Mouse (Mus musculus) liver, embryonic 14.5 days (tissue): Measurements from ENCODE around the gene Add3. TPM values are rescaled to one million over a fixed set of nuclear protein-coding genes. Genes with fewer than 3 reads are reported as not detected.
A peak's percentile ranks its signal among the peaks of the same experiment; 100 is the strongest.

Experiments
- ATAC-seq: fragments of 200-750 bp; cut with Nextera tagmentation; 2 replicates; pipeline ENCODE4 v1.8.0; 2017; ENCODE audit warnings: moderate number of reproducible peaks, mild to moderate bottlenecking, moderate library complexity; ENCODE audit not compliant: insufficient read depth
- DNase-seq, 3 experiments: peaks; one replicate each; pipeline ENCODE4 v3.0.0-alpha.2; 2012 to 2013; ENCODE audit warnings: low read depth in 3 of 3, low spot score in 3 of 3
- H3K27ac ChIP-seq: fragments of 300-500 bp; sonication (generic); 2 replicates; pipeline ENCODE4 v1.5.1; 2014; ENCODE audit warnings: moderate library complexity, mild to moderate bottlenecking, control low read depth, inconsistent platforms
- H3K27me3 ChIP-seq: fragments of 300-500 bp; sonication (generic); 2 replicates; pipeline ENCODE4 v1.6.1; 2014; ENCODE audit warnings: mild to moderate bottlenecking, low read length, moderate library complexity; ENCODE audit not compliant: control insufficient read depth, insufficient read depth
- H3K36me3 ChIP-seq: fragments of 300-500 bp; sonication (generic); replicated peaks from 2 replicates; pipeline ENCODE4 v1.6.1; 2014; ENCODE audit warnings: low read depth; ENCODE audit not compliant: control insufficient read depth, insufficient read depth
- H3K4me1 ChIP-seq, 2 experiments: fragments of 200-500 bp in 1 of 2; fragments of 300-500 bp in 1 of 2; sonication (generic) in 1 of 2; replicated peaks; 2 replicates each; pipeline ENCODE4 v1.6.1; 2012 to 2014; ENCODE audit warnings: antibody characterized with exemption in 1 of 2, inconsistent platforms in 1 of 2, low read length in 1 of 2; ENCODE audit not compliant: control insufficient read depth in 2 of 2, insufficient read depth in 2 of 2
- H3K4me2 ChIP-seq: fragments of 300-500 bp; sonication (generic); 2 replicates; pipeline ENCODE4 v1.6.1; 2014; ENCODE audit warnings: low read depth, mild to moderate bottlenecking, control low read depth, moderate library complexity
- H3K4me3 ChIP-seq, 2 experiments: fragments of 200-500 bp in 1 of 2; fragments of 300-500 bp in 1 of 2; sonication (generic) in 1 of 2; 2 replicates each; pipeline ENCODE4 v1.5.1; 2012 to 2014; ENCODE audit warnings: low read depth in 2 of 2, low read length in 2 of 2, mild to moderate bottlenecking in 2 of 2, control low read depth in 1 of 2, inconsistent platforms in 1 of 2, moderate library complexity in 1 of 2; ENCODE audit not compliant: insufficient read depth in 1 of 2
- H3K9ac ChIP-seq: fragments of 300-500 bp; sonication (generic); replicated peaks from 2 replicates; pipeline ENCODE4 v1.6.1; 2014; ENCODE audit warnings: mild to moderate bottlenecking, control low read depth, moderate library complexity
- H3K9me3 ChIP-seq: fragments of 300-500 bp; sonication (generic); 2 replicates; pipeline ENCODE4 v1.6.1; 2016; ENCODE audit warnings: low read length, mixed read lengths; ENCODE audit not compliant: control insufficient read depth
- CTCF ChIP-seq: IDR thresholded peaks from 2 replicates; pipeline ENCODE4 v1.5.1; 2016; ENCODE audit warnings: antibody characterized with exemption, low read depth, control low read depth
- EP300 ChIP-seq: IDR thresholded peaks from 2 replicates; pipeline ENCODE4 v1.6.1; 2016; ENCODE audit warnings: antibody characterized with exemption, low read depth
- WGBS: fragments of 180-500 bp; shearing (Covaris S2); extraction: QIAGEN DNeasy Blood & Tissue Kit; methylation state at CpG from one replicate; pipeline ENCODE4 v1.1.7; 2014; ENCODE audit not compliant: insufficient replicate concordance; 5-methylcytosine and 5-hydroxymethylcytosine counted together
- polyA plus RNA-seq, 2 experiments: library from polyadenylated mRNA; depleted of rRNA in 1 of 2; stranded (reverse) in 1 of 2; unstranded in 1 of 2; fragments of >200 nt; fragmentation: Nextera tagmentation in 1 of 2; extraction: Ambion mirVana in 1 of 2; gene quantifications; 2 replicates each; pipeline versions ENCODE4 v1.2.1 to v1.2.3; 2012 to 2014

Add3 gene
- polyA plus RNA-seq, 2 experiments = 12.7 to 21.7 TPM

DNA sequence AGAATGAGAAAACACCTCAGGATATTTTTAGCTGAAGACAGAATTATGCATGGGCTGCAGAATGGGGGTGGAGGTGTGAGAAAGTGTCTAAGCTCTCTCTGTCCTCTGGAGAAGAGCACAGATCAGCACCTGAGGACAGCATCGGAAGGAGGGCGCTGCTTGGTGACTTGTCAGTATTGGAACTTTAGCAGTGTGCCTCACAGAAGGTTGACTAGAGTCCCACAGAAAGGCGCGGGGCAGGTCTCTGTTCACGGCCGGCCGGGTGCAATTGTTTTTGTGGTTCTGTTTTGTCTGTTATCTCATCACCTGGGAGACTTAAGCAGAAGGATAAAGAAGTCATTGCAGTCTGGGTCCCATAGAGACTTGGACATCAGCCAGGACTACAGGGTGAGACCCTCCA lies 47.3 kb downstream of the Add3 start:
- H3K36me3 ChIP-seq = no peaks in the 10 kb centered on the region
- no peaks in the 10 kb centered on the region for H3K9me3 ChIP-seq
- H3K4me1 ChIP-seq = peaks cover 81 to 84% of the 10 kb centered on the region in 2 experiments
- H3K27me3 ChIP-seq = no peaks in the 10 kb centered on the region
- H3K9ac ChIP-seq = peak overlapping the region; percentile 16; the same call in 1 of the 2 replicates
- TF ChIP-seq EP300 (no peak), CTCF (no peak)
- DNase-seq = no peak
- H3K4me2 ChIP-seq = peak overlapping the region; percentile 78
- 21% methylated on average over 7 of the region's 7 CpGs for WGBS
- H3K4me3 ChIP-seq = no peak overlapping the region; a peak in 1 of 4 replicates
- peak overlapping the region; percentile 6 for H3K27ac ChIP-seq
- no peak for ATAC-seq

DNA sequence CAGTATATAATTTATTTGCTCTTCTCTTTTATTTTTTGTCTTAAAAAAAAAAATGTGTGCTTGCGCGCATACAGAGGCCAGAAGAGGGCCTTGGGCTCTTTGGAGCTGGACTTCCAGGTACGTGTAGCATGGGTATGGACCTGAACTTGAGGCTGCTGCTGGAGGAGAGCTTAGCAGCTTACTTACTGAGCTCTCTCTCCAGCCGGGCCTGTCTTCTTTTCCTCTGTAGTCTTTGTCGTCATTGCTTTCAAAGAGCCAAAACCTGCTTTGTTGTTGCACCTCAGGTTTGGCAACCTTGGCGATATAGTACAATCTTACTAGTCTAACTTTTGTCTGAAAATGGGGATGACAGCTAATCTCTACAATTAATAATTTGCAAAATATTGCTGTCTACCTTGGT lies 47.9 kb downstream of the Add3 start:
- TF ChIP-seq EP300 = no peak
- TF ChIP-seq CTCF = no peak
- ATAC-seq (no peak), DNase-seq (no peak)
- WGBS = 64% methylated on average over 6 of the region's 6 CpGs
- Histone ChIP-seq H3K27me3 (no peaks in the 10 kb centered on the region), H3K4me3 (no peak overlapping the region), H3K9me3 (no peaks in the 10 kb centered on the region), H3K36me3 (no peaks in the 10 kb centered on the region), H3K4me2 (peak overlapping the region; percentile 78), H3K4me1 (peaks cover 82 to 84% of the 10 kb centered on the region in 2 experiments), H3K9ac (no peak overlapping the region), H3K27ac (no peak overlapping the region)

DNA sequence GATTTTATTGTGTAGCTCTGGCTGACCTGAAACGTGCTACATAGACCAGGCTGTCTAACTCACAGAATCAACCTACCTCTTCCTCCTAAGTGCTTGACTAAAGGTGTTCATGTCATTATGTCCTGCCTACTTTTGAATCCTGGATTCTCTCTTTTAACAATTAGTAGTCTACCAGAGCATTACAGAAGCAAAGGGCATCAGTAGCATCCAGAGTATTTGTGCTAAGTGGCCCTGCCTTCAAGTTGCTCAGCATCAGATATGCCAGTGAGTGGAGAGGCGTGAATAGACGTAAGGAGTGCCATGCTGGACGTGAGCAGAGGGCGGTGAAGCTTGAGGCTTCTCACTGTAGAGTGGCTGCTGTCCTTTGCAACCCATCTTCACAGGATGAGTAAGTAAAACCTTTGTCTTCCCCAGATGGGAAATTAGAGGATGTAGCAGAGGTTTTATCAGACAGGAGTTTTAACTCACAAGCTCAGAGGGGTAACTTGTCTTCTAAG lies 48.5 kb downstream of the Add3 start:
- H3K9ac ChIP-seq = no peak overlapping the region
- no peak for TF ChIP-seq CTCF
- no peak for TF ChIP-seq EP300
- ATAC-seq (no peak), DNase-seq (no peak)
- H3K4me3 ChIP-seq = no peak overlapping the region
- WGBS = 57% methylated on average over 5 of the region's 5 CpGs
- H3K36me3 ChIP-seq = no peaks in the 10 kb centered on the region
- peak overlapping the region; percentile 1; the same call in 1 of the 2 replicates for H3K27ac ChIP-seq
- H3K4me2 ChIP-seq = no peak overlapping the region
- no peaks in the 10 kb centered on the region for H3K9me3 ChIP-seq
- H3K27me3 ChIP-seq = no peaks in the 10 kb centered on the region
- peaks cover 82 to 85% of the 10 kb centered on the region in 2 experiments for H3K4me1 ChIP-seq

DNA sequence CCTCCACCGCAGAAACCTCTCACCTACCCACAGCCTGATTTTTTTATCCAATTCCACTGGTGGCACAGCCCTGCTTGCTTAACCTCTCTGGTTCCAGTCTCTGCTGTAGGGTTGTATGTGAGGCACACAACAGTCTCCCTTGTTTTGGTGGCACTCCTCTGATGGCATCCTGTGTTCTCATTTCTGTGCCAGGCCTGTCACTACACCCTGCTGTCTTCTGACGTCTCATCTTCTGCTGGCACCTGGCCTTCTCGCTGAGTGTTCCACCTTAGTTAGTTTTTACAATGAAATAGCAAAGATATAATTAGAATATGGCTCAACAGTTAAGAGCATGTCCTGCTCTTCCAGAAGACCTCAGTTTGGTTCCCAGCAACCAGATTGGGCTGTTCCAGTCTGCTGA lies 49.5 kb downstream of the Add3 start:
- H3K4me2 ChIP-seq = no peak overlapping the region; the same call in 1 of the 2 replicates
- no peaks in the 10 kb centered on the region for H3K36me3 ChIP-seq
- DNase-seq (no peak), ATAC-seq (no peak)
- WGBS = 63% methylated on average over 3 of the region's 3 CpGs
- no peak for TF ChIP-seq CTCF
- TF ChIP-seq EP300 = no peak
- H3K27me3 ChIP-seq = no peaks in the 10 kb centered on the region
- H3K9ac ChIP-seq = no peak overlapping the region
- H3K4me1 ChIP-seq = peaks cover 82 to 84% of the 10 kb centered on the region in 2 experiments
- peak overlapping the region; percentile 5 for H3K27ac ChIP-seq
- no peak overlapping the region for H3K4me3 ChIP-seq
- H3K9me3 ChIP-seq = no peaks in the 10 kb centered on the region

DNA sequence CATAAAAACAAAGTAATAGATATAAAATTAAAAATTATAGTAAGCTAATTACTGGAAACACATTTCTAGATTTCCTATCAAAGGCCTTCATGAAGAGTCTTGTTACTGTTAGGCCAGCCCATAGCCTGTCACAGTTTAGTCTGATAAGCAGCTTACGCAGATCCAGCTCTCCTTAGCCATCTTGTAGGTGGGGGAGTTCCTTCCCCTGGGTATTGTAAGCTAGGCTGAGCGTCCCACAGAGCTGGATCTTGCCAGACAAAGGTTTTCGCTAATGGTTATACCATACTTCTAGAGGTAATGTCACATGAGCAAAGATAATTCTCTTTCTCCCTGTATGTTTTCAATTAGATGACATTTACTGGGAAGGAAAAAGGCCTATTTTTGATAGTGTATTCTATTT lies 50.0 kb downstream of the Add3 start:
- no peak for ATAC-seq
- 21% methylated on average over 3 of the region's 3 CpGs for WGBS

More for the DNA sequence above, 50.0 kb downstream of the Add3 start:
- Histone ChIP-seq H3K9me3 (no peaks in the 10 kb centered on the region), H3K4me3 (no peak overlapping the region), H3K27me3 (no peaks in the 10 kb centered on the region), H3K4me2 (no peak overlapping the region; the same call in 1 of the 2 replicates), H3K4me1 (peaks cover 81 to 83% of the 10 kb centered on the region in 2 experiments), H3K36me3 (no peaks in the 10 kb centered on the region), H3K27ac (peak overlapping the region; percentile 5), H3K9ac (no peak overlapping the region)
- TF ChIP-seq EP300 = 0 out of 2 replicates have a peak, but pooled peaks have one; percentile 37
- TF ChIP-seq CTCF = no peak
- DNase-seq = peak in 1 of 3 experiments; percentile 37
